Mouse (Mus musculus): ENCODE results near the gene Yif1b.

Yif1b gene

DNA sequence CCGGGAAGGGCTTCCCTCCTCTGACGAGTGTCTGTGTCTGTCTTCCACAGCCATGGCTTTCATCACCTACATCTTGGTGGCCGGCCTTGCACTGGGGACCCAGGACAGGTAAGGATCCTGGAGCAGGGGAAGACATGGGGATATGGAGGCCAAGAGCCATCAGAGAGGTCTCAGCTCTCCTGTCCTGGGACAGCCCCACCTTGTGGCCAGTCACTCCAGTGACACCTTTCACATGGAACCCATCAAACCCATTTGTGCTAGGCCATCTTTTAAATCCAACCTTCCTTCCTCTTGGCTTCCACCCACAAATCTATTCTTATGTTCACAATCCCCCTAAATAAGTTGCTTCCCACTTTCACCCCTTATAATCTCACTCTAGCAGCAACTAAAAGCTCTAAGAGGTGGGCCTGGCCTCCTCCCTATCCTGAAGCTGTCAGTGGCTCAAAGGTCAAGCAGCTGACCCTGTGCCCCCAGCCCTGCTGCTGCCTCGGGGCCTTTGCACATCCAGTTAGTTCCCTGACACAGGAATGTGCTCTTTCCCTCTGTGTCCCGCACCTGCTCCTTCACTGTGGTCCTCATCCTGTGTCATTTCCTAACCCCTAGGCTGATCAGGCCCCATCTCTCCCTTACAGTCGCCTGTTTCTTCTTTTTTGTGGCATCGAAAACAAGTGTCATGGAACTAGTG is 6.7 kb downstream of the Yif1b start:
- DNase-seq (ENCODE audit: low read depth, low spot score): no peak

DNA sequence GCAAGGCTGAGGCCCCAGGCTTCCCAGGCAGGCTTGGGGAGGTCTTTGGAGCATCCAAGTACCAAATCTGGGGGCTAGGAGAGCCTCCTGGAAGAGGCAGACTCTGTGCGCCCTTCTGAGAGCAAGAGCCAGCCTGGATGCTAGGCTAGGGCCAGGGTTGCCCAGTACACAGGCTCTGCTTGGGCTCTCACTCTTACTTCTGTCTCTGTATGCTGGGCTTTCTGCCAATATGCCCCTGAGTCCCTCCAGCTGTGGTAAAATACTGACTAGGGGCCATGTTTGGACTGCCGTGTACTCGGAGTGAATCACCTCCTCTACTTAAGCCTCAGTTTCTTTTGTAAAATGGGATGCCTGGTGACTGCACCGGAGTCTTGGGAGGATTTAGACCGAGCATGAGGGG is 7.9 kb downstream of the Yif1b start:
- DNase-seq (ENCODE audit: low read depth, low spot score): no peak

DNA sequence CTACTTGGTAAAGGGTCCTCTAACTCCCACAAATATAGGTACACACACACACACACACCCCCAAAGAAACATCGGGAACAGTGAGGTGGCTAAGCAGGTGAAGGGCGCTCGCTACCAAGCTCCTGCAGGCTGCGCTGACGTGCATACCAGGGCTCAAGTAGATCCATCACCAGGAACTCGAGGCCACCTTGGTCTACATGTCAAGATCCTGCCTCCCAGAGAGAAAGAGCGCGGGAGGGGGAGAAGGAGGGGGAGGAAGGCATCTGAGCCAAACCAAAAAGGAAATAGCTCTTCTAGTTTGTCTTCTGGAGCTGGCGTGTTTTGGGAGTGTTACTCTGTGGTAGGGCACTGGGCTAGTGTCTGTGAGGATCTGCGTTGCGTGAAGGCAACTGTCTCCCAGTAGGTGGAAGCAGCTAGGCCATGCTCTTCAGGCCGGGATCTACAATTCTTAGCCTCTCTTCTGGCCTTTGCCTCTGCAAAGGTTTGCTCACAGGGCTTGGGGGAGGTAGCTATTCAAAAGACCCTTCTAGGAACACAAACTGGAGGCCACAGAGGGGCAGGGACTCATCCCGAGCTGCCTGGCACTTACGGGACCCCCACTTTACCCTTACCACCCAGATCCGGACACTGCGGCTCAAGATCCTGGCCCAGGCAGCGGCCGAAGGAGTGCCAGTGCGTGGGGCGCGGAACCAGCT is 8.6 kb downstream of the Yif1b start:
- DNase-seq (ENCODE audit: low read depth, low spot score): no peak

DNA sequence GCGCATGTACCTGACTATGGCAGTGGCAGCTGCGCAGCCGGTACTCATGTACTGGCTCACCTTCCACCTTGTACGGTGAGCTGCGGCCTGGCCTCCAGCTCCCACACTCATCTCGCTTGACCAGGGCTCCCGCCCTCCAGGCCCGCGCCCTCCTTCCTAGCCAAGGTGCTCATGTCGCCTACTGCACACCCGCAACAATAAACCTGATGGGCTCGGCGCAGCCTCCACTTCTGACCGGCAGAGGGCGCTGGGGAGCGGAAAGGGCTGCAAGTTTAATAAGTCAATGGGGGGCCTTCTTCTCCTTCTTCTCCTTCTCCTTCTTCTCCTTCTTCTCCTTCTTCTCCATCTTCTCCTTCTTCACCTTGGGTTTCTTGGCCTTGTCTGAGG is 9.2 kb downstream of the Yif1b start:
- peak; percentile 50 for DNase-seq (ENCODE audit: low read depth, low spot score)

DNA sequence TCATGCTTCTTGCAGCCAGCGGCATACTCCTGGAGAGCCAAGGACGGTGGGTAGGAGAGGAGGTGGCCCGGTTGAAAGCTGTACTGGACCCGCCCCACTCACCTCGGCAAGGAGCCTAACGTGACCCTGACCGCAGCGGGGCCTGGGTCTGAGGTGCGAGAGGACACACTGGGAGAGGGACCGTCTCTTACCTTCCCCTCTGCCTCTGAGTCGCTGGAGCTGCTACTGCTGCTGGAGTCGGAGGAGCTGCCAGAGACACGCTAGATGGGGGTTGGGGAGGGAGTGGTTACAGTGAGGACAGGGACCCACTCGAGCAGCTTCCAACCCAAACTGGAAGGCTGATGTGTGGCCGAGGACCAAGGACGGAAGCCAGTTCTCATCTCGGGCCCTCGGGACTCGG is 9.6 kb downstream of the Yif1b start:
- DNase-seq (ENCODE audit: low read depth, low spot score): no peak

DNA sequence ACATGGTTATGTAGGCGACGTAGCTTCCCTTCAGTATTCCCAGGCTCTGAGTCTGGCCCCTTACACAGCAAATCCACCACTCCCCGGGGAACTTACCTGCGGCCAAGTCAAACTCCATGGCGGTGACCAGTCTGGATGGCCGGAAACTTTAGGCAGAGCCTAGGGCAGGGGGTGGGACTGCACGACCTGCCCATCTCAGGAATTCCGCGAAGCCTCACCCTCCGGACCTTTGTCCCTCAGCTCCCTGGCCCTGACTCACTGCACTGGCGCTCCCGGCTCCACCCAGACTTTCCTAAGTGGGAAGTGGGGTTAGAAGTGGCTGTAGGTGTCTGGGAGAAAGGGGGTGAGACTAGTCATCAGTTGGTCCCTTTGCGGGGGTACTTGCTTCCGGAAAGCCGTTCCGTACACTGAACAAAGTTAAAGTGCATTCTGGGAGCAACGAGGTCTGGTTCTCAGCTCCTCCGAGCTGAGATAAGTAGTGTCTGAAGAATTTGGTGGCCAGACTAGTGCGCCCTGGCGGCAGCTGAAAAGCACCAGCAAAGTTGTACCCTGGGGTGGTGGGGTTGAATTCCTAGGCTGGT is 10.2 kb downstream of the Yif1b start, which contains the start of gene 2200002D01Rik:
Gene 2200002D01Rik, minus strand, starts transcription at position 206 of the 581 bp plus-strand sequence.
- DNase-seq (ENCODE audit: low read depth, low spot score): no peak

DNA sequence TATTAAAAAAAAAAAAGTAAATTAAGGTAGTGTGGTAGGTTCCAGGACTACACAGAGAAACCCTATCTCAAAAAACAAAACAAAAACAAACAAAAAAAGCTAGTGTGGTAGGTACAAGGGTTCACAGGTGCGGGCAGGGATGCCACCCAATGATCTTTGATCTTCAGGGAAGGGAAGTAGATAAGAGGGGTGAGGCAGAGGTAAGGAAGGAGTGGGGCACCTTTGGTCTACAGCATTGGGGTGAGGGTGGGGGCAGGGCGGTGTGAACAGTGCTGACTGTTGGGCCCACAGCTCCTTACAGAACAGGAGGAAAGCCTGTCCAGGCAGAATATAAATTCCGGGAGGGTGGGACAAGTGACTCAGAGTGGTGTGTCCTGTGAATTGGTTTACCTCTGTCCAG is 13.0 kb downstream of the Yif1b start:
- DNase-seq (ENCODE audit: low read depth, low spot score): no peak

DNA sequence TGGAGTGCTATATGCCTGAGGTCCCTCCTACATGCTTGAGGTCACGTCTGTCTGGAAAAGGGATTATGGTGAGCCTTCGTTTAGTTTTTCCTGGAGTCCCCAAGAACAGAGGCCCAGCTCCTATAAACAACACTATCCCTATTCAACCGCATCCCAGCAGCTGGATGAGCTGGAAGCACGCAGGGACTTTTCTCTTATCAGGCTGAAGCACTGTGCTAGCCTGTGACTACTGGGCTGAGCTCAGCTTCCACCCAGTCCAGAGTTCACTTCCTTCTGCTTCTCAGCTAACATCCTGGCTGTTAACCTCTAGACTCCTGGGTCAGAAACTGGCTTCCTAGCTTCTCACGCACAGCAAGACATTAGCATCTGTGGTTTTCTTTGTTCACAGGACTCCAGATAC is 15.7 kb downstream of the Yif1b start:
- DNase-seq (ENCODE audit: low read depth, low spot score): no peak

DNA sequence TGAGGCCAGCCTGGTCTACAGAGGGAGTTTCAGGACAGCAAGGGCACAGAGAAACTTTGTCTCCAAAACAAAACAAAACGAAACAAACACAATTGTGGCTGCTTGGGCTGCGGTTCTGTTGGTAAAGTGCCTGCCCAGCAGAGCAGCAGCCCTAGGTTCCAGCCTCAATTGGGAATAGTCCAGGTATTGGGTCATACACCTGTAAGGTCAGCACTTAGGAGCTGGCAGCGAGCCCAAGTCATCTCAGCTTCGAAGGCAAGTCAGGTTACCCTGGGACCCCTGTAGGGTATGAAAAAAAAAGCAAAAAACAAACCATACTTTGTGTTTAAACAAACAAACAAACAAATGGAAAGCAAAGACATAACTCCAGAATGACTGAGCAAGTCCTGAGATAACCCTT is 17.7 kb downstream of the Yif1b start:
- DNase-seq (ENCODE audit: low read depth, low spot score): no peak

DNA sequence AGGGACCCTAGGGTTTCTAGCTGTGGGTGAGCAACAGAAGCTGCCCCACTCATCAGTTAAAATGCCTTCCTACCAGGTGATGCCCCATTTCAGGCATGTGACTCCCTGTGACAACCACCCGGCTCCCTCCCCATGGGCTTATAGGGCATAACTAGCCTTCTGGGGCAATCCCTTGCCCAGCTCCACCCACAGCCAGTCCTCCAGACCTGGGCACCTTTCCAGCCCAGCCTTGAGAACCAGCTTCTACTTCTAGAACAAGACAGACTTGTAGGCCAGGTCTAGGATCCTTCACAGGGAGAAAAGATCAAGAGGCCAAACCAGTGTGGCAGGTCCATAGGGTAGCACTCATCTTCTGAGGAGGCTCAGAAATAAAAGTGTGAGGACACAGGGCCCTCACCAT is 19.2 kb downstream of the Yif1b start:
- DNase-seq (ENCODE audit: low read depth, low spot score): no peak

DNA sequence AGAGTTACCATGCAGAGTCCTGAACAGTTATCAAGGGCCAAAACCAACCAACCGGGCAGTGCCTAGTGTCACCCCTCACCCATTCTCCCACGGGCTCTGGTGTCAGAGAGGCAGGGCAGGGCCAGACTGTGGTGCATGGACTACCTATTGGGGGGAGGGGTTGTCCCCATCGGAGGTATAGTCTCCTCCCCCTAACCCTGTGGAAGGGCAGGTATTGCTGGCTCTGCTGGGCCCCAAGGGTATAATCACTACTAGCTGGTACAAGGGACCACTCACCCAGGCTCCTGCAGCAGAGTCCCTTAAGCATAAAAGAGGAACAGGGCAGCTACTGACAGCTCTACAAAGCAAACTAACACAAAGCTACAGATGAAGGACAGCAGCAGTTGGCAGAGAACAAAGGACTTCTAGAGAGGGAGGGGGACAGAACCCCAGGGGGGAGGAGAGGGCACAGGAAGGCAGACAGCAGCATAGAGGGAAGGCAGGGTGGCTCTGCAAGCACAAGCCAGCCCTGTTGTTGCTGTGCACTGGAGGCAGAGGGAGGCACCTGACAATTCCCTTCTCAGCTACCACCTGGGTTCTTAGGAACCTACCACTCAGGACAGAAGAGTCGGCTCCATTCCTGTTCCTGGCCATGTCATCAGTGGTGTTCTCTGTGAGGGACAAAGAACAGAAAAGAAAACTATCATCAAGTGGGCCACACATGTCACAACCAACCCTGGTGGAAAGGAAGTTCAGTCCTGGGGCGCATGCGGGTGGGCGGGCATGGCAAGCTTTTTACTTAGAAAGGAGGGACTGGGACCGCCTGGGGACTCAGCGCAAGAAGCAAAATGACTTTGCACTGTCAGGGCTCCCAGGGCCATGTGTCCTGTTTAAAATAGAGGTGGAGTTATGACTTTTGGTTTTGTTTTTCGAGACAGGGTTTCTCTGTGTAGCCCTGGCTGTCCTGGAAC is 21.9 kb downstream of the Yif1b start:
- DNase-seq (ENCODE audit: low read depth, low spot score): no peak

DNA sequence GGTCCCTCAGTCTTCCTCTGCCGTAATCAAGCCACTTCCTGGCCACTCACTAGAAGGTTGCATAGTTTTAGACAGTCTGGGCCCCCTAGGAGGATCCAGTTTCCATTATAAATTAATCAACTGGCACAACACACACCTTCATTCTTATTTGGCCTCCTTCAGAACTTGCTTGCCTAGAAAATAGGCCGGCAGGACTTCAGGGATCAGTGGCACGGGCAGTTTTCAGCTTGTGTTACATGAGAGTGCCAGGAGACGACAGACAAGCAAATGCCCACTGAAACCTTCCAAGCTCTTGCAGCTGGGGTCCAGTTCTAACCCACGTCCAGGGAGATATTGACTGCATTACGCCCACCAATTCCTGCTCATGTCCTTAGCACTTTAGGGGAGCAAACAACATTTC is 24.0 kb downstream of the Yif1b start:
- DNase-seq (ENCODE audit: low read depth, low spot score): no peak

DNA sequence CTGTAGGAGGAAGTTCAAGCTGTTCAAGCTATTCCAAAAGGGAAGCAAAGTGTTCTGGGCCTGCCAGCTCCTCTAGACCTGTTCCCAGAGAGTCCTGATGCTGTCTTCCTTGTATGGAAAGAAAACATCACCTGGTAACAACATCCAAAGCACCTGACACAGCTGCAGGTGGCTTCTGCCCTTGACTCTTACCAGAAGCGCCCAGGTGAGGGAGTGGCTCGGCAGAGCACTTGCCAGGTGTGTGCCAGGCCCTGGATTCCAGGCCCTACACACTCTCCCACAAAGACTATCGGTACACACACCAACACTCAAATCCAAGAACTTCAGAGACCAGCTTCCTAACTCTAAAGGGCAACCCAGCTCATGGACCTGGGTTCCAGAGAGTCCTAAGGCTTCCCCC is 25.7 kb downstream of the Yif1b start:
- no peak for DNase-seq (ENCODE audit: low read depth, low spot score)

DNA sequence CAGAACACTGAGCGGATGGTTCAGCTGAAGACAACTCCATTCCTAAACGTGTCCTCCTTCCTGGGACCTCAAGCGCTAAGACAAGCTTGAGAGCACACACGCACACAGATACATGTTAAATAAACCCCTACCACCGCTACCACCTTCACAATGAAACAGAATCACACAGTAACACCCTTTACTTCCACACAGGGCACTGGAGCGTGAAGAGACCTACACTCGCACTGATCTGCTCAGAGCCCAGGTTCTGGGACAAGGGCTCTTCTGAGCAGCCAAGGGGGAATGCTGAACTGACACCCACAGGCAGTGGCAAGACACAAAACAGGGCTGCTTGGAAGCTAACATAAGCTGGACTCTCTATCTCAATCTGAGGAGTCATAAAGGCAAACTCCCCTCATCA is 27.5 kb downstream of the Yif1b start:
- no peak for DNase-seq (ENCODE audit: low read depth, low spot score)

DNA sequence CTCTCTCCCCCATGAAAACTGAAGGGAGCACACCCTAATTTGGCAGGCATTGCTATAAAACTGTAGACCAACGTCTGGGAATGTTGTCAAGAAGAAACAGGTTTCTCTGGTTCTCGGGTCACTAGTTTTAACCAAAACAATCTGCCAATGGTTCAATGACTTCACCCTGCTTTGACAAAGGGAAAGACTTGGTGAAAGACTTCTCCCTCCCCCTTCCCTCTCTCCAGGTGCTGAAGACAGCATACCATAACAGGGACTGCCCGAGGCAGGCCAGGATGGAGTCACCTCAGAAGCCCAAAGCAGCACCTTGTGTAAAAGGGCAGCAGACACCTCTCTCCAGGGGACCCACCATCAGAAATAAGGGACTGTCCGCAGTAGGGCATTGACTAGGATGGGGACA is 28.8 kb downstream of the Yif1b start:
- no peak for DNase-seq (ENCODE audit: low read depth, low spot score)

DNA sequence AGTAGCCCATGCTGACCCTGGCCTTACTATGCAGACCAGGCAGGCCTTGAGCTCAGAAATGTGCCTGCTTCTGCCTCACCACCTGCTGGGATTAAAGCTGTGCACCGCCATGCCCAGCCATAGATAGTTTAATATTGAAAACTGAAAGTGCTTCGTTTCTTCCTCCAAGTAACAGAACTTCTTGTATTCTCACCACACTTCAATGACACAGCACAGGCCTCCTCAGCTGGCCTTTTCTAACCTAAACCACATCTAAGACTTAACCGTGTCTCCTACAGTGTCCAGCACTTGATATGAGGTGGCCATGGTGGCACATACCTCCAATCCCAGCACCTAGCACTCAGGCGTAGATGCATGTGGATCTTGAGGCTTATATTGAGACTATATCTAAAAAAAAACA is 32.3 kb downstream of the Yif1b start:
- no peak for DNase-seq (ENCODE audit: low read depth, low spot score)

DNA sequence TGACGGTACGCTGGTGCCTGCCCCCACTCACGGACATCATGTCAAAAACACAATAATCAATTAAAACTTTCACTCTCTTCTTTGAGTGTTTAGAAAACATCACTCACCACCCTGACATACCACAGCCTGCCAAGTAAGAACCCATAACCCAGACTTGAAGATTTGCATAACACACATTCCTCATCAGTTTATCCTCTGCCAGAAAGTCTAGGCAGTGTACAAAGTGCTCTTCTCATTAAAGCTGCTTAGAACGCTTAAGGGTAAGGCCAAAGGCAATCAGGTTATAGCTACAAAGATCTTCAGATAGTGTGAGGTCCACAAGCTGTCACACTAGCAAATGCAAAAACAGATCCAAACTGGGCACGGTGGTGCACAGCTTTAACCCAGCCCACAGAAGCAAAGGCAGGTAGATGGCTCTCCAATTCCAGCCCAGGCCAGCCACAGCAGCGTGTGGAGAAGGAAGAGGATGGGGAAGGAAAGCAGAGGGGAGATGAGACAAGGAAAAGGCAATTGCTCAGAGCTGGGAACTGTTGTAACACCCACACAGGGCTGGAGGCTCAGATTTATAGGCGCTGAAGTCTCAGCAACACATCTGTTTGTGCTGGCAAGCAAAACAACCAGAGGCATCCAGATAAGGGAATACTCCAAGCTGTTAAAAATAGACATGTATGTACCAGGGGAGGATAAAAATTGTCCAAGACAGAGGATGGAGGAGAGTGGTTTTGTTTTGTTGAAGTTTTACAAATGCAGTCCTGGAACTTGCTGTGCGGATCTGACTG is 33.7 kb downstream of the Yif1b start:
- no peak for DNase-seq (ENCODE audit: low read depth, low spot score)

DNA sequence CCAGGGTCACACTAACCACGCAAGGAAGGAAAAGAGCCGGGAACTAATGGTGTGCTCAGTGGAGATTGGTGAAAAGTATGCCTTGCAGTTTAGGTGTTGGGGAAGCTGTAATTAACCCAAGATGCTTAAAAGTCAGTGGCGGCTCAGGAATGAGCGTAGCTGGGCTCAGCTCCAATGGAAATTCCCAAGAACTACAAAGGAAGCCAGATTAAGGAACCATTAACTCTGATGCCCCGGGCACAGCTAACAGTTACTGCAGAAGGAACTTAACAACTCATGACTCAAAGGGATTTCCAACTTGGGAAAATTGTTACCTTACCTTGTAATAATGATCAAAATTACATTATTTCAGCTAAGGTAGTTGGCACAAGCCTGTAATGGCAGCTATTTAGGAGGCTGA is 38.6 kb downstream of the Yif1b start:
- DNase-seq (ENCODE audit: low read depth, low spot score): no peak

DNA sequence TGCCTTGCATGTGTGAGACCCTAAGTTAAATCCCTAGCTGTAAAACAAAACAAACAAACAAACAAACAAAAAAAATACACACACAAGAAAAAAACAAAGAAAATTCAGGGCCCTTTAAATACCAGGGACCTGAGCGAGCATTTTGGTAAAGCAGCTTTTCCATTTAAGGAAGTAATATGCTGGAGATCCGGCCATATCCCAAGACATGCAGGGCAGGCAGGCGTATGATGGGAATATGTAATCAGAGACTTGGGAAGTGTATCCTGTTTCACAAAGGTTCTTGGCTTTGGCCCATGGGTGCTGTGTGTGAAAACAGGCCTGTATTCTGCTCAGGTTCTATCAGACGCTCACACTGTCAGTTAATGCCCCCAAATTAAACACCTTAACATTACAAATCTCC is 39.4 kb downstream of the Yif1b start:
- no peak for DNase-seq (ENCODE audit: low read depth, low spot score)

DNA sequence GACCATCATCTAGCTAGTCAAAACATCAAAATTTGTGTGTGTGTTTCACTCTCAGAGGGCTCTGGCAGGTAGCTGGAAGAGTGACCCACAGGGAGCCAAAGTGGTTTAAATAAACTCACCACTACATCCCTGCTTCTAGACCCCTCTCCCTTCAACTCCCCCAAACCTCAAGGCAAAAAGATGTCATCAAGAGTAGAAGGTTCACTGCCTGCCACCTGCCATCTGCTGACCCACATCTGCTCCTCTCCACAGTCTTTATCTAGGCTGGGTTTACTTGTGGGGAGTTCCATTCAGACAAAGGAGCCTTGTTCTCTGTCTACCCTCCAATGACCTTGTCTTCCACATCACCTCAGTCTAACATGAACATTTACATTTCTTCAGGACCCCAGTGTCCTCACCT is 41.1 kb downstream of the Yif1b start:
- DNase-seq (ENCODE audit: low read depth, low spot score): no peak

DNA sequence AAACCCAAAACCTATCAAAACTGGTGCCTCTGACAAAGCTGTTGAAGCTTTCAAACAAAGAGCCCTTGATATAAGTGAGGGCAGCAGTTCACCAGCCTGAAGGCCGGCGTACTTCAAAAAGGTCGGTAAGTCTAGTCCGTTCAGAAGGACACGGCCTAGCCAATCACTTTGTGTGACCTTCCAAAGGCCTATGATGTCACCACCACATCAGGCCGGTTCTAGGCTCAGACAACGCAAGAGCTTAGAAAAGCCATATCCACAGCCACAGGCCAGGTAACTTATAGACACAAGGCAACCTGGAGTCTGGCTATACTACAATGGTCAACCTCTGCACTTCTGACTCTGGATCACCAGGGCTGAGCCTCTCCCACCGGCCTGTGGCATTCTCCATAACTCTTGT is 41.8 kb downstream of the Yif1b start:
- no peak for DNase-seq (ENCODE audit: low read depth, low spot score)
